Mouse (Mus musculus) ovary, postnatal 36 days (tissue): ENCODE results near the gene Pdgfc.

Experiments
- DNase-seq: peaks from one replicate; pipeline ENCODE4 v3.0.0; 2022; ENCODE audit warnings: low spot score, mixed read lengths

The Pdgfc gene

DNA sequence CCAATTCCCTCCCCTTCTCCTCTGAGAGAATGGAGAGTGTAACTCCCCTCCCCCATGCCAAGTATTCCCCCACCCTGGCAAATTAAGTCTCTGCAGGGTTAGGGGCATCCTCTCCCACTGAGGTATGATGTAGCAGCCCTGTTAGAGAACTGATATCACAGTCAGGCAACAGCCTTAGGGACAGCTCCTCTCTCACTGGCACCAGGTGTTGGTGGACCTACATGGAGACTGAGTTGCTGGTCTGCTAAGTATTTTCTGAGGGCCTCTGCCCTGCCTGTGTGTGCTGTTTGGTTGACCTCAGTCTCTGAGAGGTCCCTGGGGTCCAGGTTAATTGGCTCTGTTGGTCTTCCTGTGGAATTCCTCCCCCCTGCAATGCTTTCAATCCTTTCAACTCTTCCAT lies 114.0 kb downstream of the Pdgfc start:
- DNase-seq = no peak

- DNase-seq = no peak
Measured at GRCm38 (mm10) chr3:81154420-81154819, 118.2 kb downstream of the Pdgfc start.

- DNase-seq = no peak
Measured at GRCm38 (mm10) chr3:81160457-81161165, 124.4 kb downstream of the Pdgfc start.

GRCm38 (mm10) chr3:81162129-81162528 lies 125.9 kb downstream of the Pdgfc start:
- no peak for DNase-seq

- DNase-seq = no peak
Measured at GRCm38 (mm10) chr3:81164091-81164490, 127.9 kb downstream of the Pdgfc start.

DNA sequence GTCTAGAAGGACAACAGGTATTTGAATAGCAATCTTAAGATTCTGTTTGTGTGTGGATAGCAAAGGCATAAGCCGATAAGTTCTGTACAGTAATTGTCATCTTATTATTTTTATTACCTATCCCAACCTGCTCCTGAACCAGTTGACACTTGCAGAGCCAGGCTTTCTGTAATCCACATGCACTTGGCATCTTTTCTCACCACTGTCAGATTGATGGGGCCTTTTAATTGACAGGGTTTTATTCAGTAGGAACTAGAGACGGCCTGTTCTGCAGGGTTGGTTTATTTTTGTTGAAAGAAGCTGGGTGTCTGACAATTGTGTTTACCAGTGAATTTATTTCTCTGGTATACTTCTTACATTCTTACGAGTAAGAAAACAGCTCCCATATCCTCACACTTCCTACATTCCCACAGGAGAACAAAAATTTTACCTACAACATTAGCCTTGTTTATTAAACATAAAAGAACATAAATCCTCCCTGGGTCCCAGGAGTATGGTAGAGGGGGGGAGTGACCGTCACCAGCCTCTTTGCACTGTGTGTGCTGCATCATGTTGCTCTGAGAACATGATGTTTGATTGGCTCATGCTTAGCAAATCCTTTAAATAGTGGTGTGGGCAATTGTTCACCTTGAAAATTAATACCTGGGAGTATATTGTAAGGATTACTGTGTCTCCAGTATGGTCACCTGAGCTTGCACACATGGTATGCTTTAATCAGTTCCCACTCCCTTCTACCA lies 134.0 kb downstream of the Pdgfc start:
- no peak for DNase-seq

DNA sequence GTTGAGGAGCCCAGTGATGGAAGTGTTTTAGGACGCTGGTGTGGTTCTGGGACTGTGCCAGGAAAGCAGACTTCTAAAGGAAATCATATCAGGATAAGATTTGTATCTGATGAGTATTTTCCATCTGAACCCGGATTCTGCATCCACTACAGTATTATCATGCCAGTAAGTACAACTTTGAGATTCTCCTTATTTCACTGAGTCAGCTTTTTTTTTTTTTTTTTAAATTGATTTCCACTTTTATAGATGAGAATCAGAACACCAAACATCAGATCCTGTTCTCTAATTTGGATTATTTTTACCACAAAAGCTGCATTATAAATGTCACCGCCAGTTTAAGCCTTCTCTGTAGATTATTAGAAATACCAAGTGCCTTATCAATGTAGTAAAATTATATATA lies 138.6 kb downstream of the Pdgfc start:
- DNase-seq = no peak

GRCm38 (mm10) chr3:81181319-81182013 lies 145.2 kb downstream of the Pdgfc start:
- no peak for DNase-seq

DNA sequence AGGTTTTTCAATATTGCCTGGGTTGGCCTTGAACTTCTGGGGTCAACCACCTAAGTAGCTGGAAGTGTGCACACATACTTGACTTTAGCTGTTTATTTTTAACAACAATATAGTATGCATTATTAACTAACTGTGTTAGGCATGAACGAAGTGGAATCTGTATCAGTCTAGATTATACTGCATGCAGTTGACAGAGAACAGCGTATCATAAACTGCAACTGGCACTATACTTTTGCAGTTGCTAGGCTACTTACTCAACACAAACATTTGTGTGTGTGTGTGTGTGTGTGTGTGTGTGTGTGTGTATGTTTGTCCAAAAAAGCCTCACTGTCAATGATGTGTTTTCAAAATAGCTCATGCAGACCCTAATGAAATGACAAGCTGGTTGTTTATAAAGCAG lies 160.7 kb downstream of the Pdgfc start:
- DNase-seq = no peak

DNA sequence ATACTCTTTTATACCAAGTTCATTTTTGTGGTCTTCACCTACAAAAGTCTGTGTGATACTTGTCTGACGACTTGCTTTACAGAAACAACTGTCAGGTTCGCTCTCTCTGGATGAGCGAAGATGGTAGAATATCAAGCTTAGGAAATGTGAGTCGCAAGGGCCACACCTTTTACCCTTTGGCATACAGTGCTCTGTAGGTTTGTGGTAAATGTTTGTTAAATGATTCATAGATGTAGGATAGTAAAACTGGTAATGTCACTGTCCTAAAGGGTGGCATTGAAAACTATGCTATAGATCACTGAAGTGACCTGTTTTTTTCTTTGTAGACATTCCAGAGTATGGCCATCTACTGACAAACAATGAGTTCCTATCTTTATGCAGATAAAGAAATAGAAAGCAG lies 161.4 kb downstream of the Pdgfc start:
- no peak for DNase-seq

DNA sequence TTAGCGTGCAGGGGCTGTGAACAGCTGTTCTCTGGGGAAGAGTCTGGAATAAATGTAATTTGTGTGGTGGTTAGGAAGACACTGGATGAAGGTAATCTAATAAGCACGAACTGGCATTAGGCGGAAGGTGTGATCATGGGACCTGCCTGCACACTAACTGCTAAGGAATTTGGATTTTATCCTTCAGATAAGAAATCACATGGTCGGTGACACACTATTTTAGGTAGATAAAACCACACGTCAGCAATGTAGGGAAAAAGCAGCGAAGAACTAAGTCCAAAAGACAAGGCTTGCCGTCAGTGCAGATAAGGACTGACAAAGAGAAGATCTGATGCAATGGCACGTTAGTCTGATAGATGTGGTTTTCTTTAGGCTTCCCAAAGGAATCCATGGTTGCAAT lies 164.4 kb downstream of the Pdgfc start:
- no peak for DNase-seq

DNA sequence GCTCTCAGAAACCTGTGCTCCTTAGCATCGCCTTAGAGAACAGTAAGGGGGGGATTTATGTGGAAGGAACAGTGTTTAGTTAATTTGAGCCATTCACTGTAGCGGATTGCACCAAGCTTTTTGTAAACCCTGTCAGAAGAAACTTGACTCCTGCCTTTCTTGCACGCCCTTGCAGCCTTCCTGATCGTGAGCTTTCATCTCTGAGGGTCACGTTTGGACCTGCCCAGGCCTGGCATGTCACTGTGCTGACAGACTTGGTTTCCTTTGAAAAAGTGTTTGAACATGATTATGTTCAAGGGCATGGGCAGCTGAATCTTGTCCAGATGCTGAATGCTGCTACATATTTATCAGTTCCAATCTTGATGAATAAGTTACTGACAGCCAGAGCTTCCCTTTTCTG lies 169.0 kb downstream of the Pdgfc start:
- no peak for DNase-seq

- no peak for DNase-seq
Measured at GRCm38 (mm10) chr3:81208246-81208645, 172.0 kb downstream of the Pdgfc start.

DNA sequence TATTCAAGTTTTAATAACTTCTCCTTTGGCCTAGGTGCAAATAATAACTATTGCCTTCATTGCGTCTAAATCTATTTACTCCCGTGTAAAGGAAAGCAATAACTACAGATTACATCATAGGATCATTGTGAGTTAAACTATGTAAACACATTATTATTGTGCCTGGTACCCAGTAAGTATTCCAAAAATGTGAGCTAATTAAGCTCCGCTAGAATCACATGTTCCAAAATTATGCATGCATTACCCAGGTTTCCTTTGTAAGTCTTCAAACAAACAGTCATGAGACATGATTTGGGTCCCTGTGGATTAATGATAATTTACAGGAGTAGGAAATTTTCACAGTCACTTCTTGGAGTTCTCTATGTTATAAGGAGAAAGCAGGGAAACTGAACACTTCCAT lies 174.9 kb downstream of the Pdgfc start:
- no peak for DNase-seq

- DNase-seq = no peak
Measured at GRCm38 (mm10) chr3:81211666-81212065, 175.4 kb downstream of the Pdgfc start.

GRCm38 (mm10) chr3:81215547-81216118 lies 179.4 kb downstream of the Pdgfc start:
- DNase-seq = no peak

DNA sequence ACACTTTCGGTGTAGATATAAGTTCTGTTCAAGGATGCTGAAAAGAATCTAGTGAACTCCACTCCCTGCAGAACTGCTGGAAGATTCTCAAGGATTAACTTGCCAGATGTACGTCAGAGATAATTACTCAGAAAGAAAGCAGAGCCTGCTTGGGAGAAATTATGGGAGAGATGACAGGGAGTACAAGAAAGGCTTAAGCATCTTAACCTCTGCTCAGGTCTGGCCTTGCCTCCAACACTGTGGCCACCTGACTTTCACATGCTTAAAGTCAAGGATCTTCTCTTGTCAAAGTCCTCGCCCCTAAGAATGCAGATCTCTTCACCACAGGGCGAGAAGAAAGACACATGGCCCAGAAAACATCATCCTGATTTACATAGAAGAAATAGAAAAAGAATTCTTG lies 185.5 kb downstream of the Pdgfc start:
- DNase-seq = no peak

GRCm38 (mm10) chr3:81228344-81228743 lies 192.1 kb downstream of the Pdgfc start:
- no peak for DNase-seq

DNA sequence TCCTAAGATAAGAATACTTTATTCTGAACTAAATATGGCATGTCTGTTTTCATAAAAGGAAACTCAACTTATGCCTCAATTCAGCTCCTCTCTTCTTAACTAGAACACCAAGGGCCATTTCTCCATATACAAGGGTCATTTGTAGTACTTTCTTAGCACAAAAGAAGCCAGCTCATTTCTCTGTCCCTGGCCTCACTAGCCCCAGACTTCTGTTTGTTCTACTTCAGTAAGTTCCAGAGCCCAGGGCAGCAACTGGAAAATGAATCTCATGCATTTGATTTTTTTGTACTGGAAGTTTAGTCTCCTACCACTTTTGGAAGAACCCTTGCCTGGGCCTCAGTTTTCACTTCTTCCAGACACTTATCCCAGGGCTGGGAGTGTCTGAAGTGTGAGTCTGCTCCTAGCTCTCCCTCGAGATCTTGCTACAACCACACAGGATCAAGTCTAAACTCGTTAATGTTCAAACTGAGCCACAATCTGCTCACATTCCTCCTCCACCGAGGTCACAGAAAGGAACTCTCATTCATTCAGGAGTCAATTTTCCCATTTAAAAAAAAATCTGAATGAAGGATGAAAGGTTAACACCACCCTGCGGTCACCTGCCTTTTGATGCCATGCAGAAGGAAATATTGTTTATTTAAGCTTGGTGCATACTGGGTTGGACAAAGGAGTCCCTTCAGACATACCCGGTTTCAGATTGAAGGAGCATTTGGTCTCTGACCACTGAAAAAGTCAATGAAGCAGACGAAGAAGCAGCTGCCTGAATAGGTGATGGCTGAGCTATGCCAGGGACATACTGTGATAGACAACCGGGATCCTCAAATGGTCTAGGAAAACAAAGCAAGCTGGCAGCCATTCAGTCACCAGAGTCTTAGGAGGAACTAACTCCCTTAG lies 206.7 kb downstream of the Pdgfc start:
- no peak for DNase-seq

DNA sequence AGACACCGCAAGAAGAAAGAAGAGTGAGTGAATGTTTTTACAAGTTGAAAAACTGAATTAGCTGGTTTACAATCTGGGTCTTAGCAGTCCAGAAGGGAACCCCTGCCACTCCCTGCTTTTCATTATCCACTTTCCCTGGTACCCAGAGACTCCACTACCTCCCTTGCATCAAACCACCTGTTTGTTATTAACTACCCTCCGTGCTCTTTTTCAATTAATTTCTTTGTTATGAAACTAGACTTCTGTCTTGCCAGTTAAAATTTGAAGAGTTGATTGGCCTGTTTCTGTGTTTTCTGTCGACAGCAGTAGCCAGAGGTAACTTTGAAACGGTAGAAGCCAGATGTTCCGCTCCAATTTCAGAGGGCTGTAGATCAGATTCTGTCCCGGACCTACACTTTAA lies 207.4 kb downstream of the Pdgfc start:
- no peak for DNase-seq

- no peak for DNase-seq
Measured at GRCm38 (mm10) chr3:81262801-81263200, 226.6 kb downstream of the Pdgfc start.
